Mouse (Mus musculus) right cerebral cortex, adult 2 months (tissue): Measurements from ENCODE around the gene B3gntl1.
A peak's percentile ranks its signal among the peaks of the same experiment; 100 is the strongest.
"Not testable (repeated sequence)": the region's sequence is repeated elsewhere in the genome, so short reads cannot be mapped to it uniquely, and the experiment has no call there.

Experiments used
- DNase-seq, 2 experiments: peaks; one replicate each; pipeline ENCODE4 v3.0.0; 2021 to 2022; ENCODE audit warnings: low spot score in 2 of 2

The B3gntl1 gene

DNA sequence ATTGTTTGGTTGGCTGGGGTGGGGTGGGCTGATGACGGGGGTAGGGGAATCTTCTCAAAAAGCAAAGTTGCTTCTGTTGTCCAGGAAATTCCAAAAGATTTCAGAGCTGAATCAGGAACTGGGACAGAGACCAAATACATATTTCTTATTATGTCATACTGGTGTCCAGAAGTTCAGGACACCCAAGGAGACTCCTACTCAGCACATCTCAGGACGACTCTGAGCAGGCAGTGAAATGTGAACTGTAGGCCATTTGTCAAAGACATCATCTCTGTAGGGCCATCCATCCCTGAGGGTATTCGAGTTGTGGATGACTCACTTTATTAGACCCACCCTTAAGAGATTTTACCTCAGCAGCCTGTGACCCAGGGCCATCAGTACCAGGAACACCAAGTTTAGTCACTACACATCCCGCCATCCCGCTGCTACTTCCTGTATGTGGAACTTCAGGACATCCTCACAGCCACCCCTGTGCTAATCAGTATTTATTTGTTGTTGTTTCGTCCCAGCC is 12.6 kb upstream of the B3gntl1 start:
- DNase-seq = no peak

DNA sequence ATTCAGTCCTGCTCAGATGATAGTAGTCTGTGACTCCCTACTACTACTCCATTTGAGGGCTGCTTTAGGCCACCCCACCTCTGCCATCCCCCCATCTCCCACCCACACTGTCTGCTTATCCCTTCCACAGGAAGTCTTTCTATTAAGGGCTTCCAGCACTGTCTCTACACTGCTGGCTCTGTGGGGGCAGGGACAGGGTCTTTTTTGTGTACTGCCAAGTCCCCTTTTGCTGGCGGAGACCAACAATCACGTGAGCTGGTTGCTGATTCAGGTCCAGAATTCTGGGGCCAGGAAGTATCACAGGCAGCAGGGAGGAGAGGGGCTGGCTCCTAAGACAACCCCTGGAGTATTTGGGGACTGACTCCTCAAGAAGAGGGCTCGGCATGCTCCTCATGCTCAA is 10.3 kb upstream of the B3gntl1 start:
- DNase-seq = no peak

DNA sequence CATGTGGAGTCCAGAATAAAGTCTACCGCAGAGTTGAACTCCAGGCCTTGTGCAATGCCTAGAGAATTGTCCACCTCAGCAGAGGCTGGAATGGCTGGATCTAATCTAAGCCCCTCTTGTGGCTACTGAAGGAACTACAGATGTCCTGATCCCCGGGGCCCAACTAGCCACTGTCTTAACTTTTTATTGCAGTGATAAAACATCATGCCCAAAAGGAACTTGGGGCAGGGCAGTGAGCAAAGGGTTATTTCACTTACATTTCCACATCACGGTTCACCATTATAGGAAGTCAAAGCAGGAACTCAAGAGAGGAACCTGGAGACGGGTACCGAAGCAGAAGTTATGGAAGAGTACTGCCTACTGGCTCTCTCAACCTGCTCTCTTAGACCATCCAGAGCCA is 7.8 kb upstream of the B3gntl1 start:
- DNase-seq = no peak

DNA sequence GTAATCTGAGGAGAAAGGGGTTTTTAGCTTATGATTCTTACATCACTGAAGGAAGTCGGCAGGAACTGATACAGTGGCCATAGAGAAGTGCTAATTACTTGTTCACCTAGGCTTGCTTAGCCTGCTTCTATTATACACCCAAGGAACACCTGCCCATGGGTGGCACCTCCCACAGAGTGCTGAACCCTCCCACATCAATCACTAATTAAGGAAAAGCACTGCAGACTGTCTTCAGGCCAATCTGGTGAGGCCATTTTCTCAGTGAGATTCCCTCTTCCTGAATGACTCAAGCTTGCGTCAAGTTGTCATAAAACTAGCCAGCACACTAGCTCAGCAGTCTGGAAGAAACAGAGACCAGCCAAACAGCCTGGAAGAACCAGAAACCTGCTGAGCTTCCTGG is 6.6 kb upstream of the B3gntl1 start:
- DNase-seq = peak; percentile 26 to 33

DNA sequence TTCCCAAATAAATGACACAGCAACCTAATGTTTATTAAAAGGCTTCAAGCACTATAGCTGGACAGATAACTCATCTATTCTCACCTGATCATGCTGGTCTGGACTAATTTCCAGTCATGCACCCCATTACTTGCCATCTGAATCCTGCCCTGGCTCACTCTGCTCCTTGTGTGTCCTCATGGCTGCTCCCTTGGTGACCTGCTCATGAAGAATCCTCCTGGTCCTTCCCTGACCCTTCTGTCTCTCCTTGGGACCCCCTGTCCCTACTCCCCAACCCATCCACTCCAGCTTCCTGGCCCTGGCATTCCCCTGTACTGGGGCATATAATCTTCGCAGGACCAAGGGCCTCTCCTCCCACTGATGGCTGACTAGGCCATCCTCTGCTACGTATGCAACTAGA is 3.9 kb upstream of the B3gntl1 start:
- no peak for DNase-seq

DNA sequence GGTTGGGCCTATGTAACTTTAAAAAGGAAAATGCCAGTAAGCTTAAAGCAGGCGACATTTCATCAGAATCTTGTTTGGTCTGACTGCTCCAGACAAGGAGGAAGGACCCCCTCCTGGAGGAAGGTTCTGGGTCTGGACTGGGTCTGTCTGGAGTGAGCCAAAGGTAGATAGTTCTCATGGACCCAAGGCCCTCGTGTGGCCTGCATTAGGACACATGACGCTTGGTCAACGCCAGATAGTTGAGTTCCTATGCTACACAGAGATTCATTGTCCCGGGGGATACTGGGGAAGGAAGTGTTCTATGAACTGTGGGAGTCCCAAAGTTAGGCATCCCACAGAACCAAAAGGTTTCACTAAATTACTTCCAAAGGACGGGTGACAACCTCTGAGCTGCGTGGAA is 676 bp upstream of the B3gntl1 start:
- DNase-seq = no peak

DNA sequence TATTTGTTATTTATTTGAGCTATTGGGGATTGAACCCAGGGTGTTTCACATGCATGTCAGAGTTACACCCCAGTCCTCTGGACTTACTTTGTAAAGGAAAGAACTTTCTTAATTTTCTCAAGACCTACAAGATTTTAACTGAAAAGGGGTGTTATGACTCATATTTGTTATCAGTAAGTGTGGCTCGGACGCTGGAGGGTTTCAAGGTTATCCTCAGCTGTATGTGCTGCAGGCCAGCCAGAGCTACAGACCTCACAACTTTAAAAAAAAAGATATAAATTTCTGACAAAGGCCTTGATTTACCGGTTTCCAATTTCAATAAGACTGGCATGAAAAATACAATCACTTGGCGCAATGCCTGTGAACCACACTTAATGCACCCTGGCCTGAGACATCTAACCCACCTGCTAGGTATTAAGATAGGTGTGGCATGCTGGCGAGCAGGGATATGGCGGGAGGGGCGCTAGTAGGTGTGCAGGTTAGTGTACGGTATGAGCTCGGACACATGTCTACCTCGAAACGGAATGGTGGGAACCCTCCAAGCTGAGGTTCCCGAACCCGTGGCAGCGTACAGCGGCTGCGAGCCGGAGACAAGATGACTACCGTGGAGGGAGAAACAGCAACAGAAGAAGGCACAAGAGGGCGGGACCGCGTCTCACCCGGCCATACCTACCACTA is 502 bp downstream of the B3gntl1 start:
- no peak for DNase-seq

DNA sequence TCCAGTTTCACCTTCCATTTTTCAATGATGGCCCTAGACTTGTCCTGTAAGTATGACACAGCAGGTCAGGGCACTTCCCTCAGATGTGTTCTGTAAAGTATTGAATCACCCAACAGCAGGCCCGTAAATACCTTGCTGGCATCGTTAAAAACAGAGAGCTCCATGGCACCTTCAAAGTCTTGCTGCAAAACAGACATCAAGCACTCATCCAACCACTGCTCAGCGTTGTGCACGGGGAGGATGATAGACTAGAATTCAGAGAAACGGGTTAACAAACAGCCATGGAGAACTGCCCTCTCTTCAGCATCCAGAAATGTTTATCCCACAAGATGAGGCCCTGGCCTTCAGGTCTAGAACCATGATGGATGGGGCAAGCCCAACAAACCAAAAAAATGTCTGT is 2.0 kb downstream of the B3gntl1 start:
- DNase-seq = no peak

DNA sequence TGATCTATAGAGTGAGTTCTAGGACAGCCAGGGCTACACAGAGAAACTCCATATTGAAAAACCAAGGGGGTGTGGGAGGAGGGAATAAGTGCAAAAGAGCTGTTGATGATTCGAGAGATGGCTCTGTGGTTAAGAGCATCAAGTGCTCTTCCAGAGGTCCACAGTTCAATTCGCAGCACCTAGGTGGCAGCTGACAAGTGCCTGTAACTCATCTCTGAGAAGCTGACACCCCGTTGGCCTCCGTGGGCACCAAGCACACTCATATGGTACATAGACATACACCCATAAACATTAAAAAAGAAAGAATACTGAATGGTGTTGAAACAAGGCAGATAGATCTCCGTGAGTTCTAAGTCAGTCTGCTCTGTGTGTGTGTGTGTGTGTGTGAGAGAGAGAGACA is 4.2 kb downstream of the B3gntl1 start:
- no peak for DNase-seq

DNA sequence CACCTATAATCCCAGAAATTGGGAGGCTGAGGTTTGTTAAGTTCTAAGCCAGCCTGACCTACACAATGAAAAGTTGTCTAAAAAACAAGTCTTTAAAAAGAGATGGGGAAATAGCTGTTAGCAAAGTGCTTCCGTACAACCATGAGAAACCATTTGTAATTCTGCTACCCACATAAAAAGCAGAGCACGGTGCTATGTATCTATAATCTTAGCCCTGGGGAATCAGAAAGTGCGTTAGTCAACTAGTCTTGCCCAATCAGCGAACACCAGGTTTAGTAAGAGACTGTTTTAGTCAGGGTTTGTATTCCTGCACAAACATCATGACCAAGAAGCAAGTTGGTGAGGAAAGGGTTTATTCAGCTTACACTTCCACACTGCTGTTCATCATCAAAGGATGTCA is 5.4 kb downstream of the B3gntl1 start:
- DNase-seq = no peak

DNA sequence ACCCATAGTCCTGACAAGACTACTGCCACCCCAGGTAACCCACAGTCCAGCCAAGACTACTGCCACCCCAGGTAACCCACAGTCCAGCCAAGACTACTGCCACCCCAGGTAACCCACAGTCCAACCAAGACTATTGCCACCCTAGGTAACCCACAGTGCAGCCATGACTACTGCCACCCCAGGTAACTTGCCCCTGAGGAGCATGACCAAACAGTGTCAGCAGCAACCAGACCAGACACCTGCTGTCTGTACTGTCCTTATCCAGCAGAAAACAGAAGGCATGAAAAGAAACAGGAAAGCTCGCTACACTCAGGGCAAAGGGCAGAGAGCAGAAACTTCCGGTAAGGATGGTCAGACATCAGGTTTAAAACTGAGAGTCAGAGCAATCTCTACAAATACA is 11.8 kb downstream of the B3gntl1 start:
- no peak for DNase-seq

DNA sequence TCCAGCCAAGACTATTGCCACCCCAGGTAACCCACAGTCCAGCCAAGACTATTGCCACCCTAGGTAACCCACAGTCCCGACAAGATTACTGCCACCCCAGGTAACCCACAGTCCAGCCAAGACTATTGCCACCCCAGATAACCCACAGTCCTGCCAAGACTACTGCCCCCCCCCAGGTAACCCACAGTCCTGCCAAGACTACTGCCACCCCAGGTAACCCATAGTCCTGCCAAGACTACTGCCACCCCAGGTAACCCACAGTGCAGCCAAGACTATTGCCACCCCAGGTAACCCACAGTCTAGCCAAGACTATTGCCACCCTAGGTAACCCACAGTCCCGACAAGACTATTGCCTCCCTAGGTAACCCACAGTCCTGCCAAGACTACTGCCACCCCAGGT is 12.3 kb downstream of the B3gntl1 start:
- DNase-seq = not testable (repeated sequence)

DNA sequence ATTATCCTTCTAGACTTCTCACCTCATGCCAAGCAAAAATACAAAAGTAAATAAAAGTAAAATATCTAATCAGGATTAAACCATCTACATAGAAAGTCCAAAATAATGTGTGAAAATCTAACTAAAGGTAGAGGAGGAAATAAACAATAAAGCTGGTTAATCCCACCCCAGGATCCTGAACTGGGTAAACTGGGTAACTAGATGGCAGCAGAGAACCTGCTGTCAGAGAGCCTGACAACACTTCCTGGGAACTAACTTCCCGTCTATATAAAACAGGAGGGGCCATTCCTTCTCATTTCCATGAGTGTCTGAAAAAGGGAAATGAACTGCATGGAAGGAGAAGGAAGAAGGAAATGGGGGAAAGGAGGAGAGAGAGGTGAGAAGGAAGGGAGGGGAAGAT is 14.8 kb downstream of the B3gntl1 start:
- DNase-seq = no peak

DNA sequence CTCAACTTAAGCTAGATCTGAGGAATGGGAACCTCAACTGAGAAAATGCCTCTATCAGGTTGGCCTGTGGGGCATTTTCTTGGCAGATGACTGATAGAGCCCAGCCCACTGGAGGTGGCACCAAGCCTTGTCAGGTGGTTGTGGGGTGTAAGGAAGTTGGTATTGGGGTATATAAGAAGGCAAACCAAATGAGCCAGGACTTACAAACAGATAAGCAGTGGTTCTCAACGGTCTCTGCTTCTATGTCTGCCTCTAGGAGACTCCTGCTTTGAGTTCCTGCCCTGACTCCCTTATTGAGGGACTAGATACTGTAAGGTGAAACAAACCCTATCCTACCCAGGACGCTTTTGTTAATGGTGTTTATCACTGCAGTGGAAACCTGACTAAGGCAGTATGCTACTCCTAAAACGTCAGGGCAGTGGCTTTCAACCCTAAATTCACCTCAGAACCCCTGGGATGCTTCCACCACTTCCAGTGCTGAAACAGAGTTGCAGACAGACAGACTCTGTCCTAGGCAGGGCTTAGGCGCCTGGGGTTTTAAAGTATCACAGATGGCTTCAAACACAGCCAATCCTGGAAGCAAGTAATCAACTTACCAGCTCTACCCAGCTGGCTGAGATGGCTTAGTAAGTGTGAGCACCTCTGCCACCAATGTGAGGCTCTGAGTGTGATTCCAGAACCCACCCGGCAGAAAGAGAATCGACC is 17.0 kb downstream of the B3gntl1 start:
- DNase-seq = no peak

DNA sequence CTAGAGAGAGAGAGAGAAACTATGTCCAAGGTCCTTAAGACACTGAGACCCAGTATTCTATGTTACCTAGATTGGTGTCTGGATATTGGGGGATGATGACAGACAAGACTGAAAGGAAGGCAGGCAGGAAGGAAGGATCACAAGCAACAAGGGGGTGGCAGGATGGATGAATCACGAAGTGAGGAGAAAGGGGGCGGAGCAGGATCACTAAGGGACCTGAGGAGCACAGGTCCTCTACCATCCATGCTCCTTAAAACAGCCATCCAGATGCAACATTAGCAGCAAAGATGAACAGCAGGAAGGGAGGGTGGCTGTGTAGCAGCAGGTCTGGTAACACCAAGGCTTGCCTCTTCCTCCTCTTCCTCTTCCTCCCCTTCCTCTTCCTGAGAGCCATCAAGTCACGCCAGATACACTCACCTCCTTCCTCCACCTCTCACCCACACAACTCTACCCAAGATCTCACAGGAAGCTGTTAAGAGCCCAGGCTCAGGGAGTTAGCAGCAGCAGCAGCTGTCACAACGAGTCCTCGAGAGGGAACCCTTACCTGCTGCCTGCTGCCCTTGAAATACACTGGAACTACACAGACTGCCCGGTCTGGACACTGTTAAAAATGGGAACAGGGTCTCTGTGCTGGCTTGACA is 17.7 kb downstream of the B3gntl1 start:
- DNase-seq = no peak

DNA sequence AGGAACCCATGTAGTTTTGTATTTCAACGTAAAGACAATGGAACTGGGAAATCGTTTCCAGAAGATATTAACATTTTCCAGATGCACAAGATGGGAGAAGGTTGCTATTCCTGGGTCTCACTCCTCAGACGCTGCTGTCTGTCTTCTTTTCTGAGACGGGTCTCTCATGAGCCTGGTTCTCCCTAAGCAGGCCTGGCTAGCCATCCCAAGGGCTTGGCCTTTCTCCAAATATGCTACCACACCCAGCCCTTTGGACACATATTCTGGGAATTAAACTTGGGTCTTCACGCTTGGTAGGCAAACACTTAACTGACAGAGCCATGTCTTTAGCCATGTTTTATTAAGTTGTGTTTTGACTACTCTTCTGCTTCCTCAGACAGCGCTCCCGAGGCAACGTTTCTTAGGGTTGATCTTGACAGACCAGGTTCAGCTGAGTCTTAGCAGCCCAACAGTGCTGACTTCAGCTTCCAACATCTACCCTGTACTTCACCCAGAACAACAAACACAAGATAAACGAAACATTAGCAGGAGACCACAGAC is 18.5 kb downstream of the B3gntl1 start:
- no peak for DNase-seq

DNA sequence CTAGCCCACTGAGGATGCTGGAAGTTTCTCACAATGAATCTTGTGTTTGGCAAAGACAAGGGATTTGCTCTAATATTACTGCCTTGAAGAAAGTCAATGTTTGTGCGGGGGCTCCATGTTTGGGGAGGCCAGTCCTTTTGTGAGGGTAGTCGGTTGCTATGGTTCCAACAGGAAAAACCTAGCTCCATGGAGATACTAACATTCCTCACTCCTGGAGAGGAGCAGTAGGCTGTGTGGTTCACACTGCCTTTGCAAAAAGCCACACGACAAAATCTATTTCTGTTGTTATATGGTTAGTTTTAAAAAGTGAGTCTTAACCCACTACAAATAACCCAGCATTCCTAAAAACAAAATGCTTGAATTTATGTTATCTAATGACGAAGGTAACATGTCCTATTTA is 19.3 kb downstream of the B3gntl1 start:
- DNase-seq = no peak

DNA sequence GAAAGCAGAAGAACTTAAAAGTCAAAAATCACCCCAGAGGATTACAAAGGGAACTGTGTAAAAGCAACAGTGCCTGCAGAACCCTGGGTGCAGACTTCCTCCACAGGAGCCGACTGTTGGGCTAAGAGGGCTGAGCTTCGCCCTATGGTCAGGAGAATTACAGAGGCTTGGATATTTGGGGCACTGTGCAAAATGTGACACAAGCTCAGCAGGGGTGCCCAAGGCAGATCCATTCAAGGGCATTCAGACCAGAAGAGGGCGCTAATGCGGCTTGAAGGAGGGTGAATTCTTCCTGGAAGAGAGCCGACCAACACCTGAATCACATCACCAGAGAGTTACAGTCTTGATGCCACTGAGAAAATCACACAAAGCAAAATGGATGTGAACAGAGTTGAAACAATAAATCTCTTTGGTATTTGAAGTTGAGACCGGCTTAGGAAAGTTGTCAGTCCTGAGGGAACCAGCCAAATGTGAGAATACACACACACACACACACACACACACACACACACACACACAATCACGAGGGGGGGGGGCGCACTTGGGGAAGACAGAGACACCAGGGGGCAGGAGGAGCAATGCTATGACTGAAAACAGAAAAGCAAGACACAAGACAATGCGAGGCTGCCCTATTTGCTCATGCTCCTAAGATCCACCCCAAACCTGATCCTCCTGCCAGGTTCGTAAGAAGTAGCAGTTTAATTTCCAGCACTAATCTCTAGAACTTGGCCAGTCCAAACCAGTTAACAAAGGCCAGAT is 20.2 kb downstream of the B3gntl1 start:
- peak; percentile 44 to 57 for DNase-seq

DNA sequence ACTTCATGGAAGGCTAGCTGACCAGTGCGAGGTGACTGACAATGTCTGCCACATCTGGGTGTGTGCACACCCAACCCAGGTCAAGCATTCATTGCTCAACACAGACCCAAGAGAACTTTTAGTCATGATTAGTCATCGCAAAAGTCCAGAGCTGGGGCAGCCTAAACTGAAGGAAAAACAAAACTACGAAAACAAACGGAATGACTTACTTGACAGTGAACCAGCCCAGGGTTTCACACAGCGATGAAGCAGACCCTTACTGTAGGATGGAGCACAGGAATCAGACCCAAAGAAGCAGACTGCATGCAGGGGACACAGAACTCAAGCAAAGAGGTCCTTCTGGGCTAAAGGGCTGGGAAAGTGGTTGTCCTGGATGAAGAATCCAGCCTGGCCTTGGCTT is 21.0 kb downstream of the B3gntl1 start:
- no peak for DNase-seq

DNA sequence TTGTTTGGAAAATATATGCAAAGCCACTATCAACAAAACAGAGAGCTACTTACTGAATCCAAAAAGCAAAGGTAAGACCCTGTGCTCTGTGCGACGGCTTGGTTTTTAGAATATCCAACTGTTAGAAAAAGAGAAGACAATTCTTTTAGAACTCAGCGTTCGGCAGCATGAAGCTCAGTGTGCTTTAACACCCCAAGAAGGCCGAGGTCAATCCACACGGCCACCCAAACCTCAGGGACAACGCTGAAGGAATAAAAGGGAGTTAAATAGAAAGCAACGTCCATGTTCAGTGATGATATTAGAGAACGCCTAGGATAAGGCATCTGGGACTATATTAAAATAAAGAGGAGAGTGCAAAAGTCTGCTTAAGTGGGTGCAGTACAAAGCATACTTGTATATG is 21.4 kb downstream of the B3gntl1 start:
- DNase-seq = no peak

DNA sequence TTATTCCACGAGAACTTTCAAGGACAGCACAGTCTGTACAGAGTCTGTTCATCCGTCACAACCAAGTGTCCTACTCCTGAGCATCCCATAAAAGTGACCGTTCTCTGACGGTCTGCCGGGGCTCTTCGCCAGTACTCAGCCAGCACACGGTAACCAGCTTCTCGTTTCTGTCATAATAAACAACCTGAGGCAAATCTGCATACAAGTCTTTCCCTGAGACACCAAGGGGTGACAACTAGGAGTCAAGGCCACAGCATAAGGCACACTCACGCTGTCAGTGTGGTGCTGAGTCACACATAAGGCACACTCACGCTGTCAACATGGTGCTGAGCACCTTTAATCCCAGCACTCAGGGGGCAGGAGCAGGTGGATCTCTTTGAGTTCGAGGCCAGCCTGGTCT is 22.3 kb downstream of the B3gntl1 start:
- DNase-seq = no peak

DNA sequence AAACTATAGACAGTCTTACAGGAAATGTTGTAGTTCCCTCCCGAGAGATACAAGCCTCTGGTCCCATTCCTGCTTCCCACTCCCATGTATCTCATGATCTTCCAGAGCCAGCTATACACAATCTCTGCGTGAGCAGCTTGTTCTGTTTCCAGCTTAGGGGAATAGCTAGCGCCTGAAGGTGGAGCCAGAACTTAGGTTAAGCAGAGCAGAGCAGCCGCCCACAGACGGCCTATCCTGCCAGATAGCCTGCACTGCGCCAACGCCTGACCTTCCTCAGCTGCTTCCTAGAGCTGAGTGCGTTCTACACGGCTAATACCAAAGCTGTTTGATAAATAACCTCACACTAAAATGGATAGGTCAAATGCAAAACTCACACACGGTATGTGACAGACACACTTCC is 23.1 kb downstream of the B3gntl1 start:
- peak; percentile 33 to 49 for DNase-seq
